Mouse (Mus musculus) E14TG2a.4 (cell line): ENCODE data around the gene Lats2.
A peak's percentile ranks its signal among the peaks of the same experiment; 100 is the strongest.

Experiments
- H3K27me3 ChIP-seq: 2 replicates; pipeline ENCODE4 v1.6.1; 2014; ENCODE audit warnings: low read length, control low read depth; ENCODE audit not compliant: insufficient read depth
- H3K36me3 ChIP-seq: 2 replicates; pipeline ENCODE4 v1.6.1; 2014; ENCODE audit warnings: low read length, control low read depth; ENCODE audit not compliant: insufficient read depth
- H3K4me1 ChIP-seq: replicated peaks from 2 replicates; pipeline ENCODE4 v1.6.1; 2014; ENCODE audit warnings: low read depth, low read length, control low read depth
- H3K4me3 ChIP-seq: replicated peaks from 2 replicates; pipeline ENCODE4 v1.5.1; 2014; ENCODE audit warnings: mild to moderate bottlenecking, low read length
- H3K9me3 ChIP-seq: 2 replicates; pipeline ENCODE4 v1.6.1; 2014; ENCODE audit warnings: low read length, control low read depth
- CTCF ChIP-seq: conservative IDR thresholded peaks from 2 replicates; pipeline ENCODE4 v1.5.1; 2014; ENCODE audit warnings: low read length
- NANOG ChIP-seq: IDR thresholded peaks from 2 replicates; pipeline ENCODE4 v1.6.1; 2014; ENCODE audit warnings: borderline replicate concordance, low read length, mixed read lengths
- POU5F1 ChIP-seq: IDR thresholded peaks from 2 replicates; pipeline ENCODE4 v1.6.1; 2014; ENCODE audit warnings: low read length, borderline replicate concordance

Lats2 gene

DNA sequence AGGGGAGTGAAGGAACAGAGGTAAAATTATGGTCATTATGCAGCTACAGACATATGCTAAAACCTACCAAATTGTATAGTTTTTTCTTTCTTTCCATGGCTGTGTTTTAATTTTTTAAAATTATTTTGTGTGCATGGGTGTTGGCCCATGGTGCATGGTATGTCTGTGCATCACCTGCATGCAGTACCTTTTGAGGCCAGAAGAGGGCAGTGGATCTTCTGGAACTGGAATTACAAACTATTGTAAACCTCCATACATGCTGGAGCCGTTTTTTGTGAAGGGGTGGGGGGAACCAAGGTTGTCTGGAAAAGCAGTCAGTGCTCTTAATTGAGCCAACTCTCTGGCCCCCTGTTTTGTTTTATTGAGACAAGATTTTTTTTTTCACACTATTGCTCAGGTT, 73.6 kb downstream of the Lats2 start:
- TF ChIP-seq CTCF (peak; percentile 94), POU5F1 (no peak), NANOG (no peak)
- Histone ChIP-seq H3K9me3 (peaks cover 5% of the 10 kb centered on the region; the same call in 1 of the 2 replicates), H3K27me3 (no peaks in the 10 kb centered on the region; the same call in 1 of the 2 replicates), H3K4me3 (no peak overlapping the region), H3K4me1 (no peaks in the 10 kb centered on the region; the same call in 1 of the 2 replicates), H3K36me3 (no peaks in the 10 kb centered on the region)

DNA sequence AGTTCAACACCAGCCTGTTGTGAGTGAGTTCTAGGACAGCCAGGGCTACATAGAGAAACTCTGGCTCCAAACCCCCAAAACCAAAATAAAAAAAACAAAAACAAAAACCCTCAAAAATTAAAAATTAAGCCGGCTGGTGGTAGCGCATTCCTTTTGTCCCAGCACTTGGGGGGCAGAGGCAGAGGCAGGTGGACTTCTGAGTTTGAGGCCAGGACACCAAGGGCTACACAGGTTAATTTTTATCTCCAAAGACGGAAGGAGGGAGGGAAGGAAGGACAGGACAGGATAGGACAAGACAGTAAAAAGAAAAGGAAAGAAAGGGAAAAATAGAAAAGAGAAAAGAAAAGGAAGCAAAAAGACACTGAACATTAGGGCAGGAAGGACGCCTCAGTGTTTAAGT, 75.4 kb downstream of the Lats2 start:
- no peak for TF ChIP-seq CTCF
- no peaks in the 10 kb centered on the region for H3K36me3 ChIP-seq
- peaks cover 5% of the 10 kb centered on the region; the same call in 1 of the 2 replicates for H3K9me3 ChIP-seq
- H3K4me3 ChIP-seq = no peak overlapping the region
- no peaks in the 10 kb centered on the region for H3K4me1 ChIP-seq
- H3K27me3 ChIP-seq = no peaks in the 10 kb centered on the region

DNA sequence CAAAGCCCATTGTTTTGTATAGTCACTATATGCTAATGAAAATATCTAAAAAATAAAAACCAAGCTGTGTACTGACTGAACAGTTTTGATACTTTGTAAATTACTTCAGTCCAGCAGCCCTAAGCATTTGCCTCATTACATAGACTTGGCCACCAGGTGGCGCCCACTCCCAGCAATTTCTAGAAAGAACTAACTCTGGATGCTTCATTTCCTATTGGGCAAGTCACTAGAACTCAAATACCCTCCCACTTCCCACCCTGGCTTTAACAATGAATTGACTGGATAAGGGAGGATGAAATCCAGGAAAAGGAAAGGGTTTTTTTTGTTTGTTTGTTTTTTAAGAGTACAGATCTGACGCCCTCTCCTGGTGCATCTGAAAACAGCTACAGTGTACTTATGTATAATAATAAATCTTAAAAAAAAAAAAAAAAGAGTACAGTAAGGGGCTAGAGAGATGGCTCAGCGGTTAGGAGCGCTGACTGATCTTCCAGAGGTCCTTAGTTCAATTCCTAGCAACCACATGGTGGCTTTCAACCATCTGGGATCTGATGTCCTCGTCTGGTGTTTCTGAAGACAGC, 78.1 kb downstream of the Lats2 start:
- no peak overlapping the region for H3K4me3 ChIP-seq
- H3K36me3 ChIP-seq = no peaks in the 10 kb centered on the region
- H3K4me1 ChIP-seq = no peaks in the 10 kb centered on the region
- TF ChIP-seq NANOG (no peak), CTCF (peak; percentile 82)
- no peaks in the 10 kb centered on the region for H3K27me3 ChIP-seq
- no peaks in the 10 kb centered on the region for H3K9me3 ChIP-seq

DNA sequence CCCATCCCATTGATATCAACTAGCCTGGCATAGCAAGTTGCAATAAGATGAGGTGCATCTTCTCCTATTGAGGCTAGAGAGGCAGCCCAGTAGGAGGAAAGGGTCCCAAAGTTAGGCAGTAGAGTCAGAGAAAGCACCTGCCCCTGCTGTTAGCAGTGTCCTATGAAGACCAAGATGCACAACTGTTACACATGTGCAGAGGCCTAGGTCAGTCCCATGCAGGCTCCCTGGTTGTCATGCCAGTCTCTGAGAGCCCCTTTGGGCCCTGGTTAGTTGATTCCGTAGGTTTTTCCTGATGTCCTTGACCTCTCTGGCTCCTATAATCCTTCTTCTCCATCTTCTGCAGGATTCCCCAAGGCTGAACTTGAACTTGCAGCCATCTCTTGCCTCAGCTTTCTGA, 78.7 kb downstream of the Lats2 start:
- no peaks in the 10 kb centered on the region for H3K9me3 ChIP-seq
- H3K36me3 ChIP-seq = no peaks in the 10 kb centered on the region
- no peak for TF ChIP-seq CTCF
- no peak for TF ChIP-seq POU5F1
- TF ChIP-seq NANOG = no peak
- no peaks in the 10 kb centered on the region for H3K4me1 ChIP-seq
- H3K4me3 ChIP-seq = no peak overlapping the region
- H3K27me3 ChIP-seq = no peaks in the 10 kb centered on the region

DNA sequence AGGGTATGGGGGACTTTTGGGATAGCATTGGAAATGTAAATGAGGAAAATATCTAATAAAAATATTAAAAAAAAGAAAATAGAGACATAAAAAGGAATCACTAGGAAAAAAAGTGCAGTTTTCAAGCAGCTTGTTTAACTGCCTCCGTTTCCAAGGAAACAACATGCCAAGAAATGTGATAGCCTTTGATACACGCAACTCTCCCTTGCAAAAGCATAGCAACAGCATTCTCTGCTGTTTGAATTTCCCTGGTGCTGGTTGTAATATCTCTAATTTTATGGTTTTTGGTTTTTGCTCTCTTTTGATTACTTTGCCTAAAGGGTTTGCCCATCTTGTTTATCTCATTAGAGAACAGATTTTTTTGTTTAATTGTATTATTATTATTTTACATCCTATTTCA, 82.7 kb downstream of the Lats2 start:
- Histone ChIP-seq H3K27me3 (no peaks in the 10 kb centered on the region), H3K9me3 (no peaks in the 10 kb centered on the region), H3K4me1 (no peaks in the 10 kb centered on the region), H3K36me3 (no peaks in the 10 kb centered on the region), H3K4me3 (no peak overlapping the region)
- TF ChIP-seq NANOG (no peak), CTCF (no peak), POU5F1 (no peak)

DNA sequence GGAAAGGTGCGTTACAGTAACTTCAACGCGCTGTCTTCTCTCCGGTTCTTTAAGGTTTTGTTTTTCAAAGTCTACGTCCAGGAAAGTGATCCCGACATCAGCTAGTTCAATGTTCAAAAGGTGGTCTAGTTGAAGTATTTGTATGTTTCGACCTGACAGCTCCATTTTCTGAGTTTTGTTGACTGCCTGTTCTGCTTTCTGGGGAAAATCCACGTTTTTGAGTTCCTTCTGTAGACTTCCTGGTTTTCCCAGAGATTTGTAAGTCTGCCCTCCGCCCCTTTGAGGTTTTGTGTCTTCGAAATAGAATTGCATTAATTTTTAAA, 92.6 kb downstream of the Lats2 start:
- no peaks in the 10 kb centered on the region for H3K9me3 ChIP-seq
- H3K27me3 ChIP-seq = no peaks in the 10 kb centered on the region
- TF ChIP-seq CTCF = no peak
- no peak for TF ChIP-seq NANOG
- no peak for TF ChIP-seq POU5F1
- peak overlapping the region; percentile 96 for H3K4me3 ChIP-seq
- peaks cover 40% of the 10 kb centered on the region for H3K4me1 ChIP-seq
- H3K36me3 ChIP-seq = peaks cover 16% of the 10 kb centered on the region

DNA sequence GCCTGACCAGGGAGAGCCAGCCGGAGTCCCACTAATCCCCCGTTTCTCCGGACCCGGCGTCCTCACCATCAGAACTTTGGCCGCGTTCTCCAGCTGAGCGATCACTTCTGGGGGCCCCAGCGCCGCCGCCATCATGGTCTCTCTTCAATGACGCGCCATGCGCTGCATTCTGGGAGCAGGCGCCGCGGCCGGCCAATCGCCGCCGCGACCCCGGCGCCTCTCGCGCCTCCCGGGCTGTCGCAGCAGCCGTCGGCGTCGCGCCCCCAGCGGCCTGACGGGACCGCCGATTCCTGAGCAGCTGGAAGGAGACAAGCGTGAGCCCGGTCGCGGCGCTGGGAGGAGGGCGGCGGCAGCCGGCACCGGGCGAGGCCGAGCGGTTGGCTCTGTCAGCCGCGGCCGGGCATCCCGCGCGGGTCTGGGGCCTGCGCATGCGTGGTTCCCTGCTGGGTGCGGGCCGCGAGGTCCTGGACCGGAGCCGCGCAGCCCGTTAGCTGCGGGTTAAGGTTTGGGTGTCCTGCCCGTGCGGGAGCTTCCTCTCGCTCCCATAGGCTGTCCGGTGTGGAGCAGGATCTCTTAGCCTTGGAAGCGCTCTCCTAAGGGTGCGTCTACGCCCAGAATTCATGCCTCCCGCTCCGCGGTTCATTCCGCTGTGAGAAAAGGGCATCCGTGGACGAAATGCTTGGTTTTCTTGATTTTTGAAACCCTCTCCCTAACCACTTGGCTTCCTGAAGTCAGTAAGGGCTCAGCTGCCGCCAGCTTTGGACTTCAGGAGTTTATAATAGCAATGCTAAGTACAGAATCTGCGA, 93.2 kb downstream of the Lats2 start, which contains the start of gene Xpo4:
Xpo4 (minus strand) TSS at position 609 of the 806 bp plus-strand sequence.
- H3K9me3 ChIP-seq = no peaks in the 10 kb centered on the region
- H3K36me3 ChIP-seq = peaks cover 16% of the 10 kb centered on the region
- H3K4me3 ChIP-seq = peak within 1 kb of the TSS; percentile 96
- H3K4me1 ChIP-seq = peaks cover 40% of the 10 kb centered on the region
- TF ChIP-seq CTCF = no peak
- no peak for TF ChIP-seq POU5F1
- no peak for TF ChIP-seq NANOG
- H3K27me3 ChIP-seq = no peaks in the 10 kb centered on the region

DNA sequence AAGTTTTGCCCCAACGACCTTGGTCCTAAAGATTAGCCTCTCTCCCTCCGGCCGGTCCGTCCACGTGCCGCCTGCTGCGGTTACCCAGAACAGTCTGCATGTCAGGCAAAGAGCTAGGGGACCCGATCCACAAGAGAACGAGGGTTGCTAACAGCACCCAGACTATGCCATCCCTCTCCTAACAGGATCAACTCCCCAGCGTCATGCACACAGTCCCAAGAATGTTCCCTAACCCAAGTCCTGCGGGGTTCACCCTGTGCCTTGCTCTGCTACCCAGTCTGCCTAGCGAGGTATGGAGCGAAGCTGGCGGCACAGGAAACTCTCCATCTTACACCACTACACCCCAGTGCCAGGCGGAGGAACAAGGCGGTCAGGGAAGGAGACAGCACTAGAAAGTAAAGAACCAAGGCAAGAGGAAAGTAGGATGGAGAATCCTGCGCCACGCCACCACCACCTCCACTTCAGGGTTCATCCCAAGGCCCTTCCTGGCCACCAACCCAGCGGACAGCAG, 93.8 kb downstream of the Lats2 start:
- no peaks in the 10 kb centered on the region for H3K27me3 ChIP-seq
- no peaks in the 10 kb centered on the region for H3K9me3 ChIP-seq
- H3K4me1 ChIP-seq = peaks cover 45% of the 10 kb centered on the region
- H3K36me3 ChIP-seq = peaks cover 22% of the 10 kb centered on the region
- H3K4me3 ChIP-seq = peak overlapping the region; percentile 96
- TF ChIP-seq NANOG (no peak), CTCF (no peak)

DNA sequence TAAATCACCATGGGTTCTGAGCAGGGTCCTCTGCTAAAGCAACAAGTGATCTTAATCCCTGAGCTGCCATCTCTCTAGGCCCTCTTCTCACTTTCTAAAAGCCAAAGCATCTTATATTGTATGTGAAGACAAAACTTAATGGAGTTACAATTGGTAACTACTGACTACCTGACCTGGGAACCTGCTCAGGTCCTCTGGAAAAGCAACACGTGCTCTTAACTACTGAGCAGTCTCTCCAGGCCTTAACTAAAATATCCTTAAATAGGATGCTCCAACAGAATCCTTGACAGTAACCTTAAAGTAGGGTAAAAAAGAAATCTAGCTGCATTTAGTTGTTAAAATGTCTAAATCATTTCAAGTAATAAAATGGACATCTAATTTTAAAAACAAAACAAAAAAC, 94.6 kb downstream of the Lats2 start:
- Histone ChIP-seq H3K4me1 (peaks cover 48% of the 10 kb centered on the region), H3K4me3 (peak overlapping the region; percentile 96), H3K36me3 (peaks cover 22% of the 10 kb centered on the region), H3K9me3 (no peaks in the 10 kb centered on the region), H3K27me3 (no peaks in the 10 kb centered on the region)
- TF ChIP-seq CTCF = no peak
- TF ChIP-seq POU5F1 = no peak
- no peak for TF ChIP-seq NANOG
